Mouse (Mus musculus) layer of hippocampus, adult 9-10 months (tissue): ENCODE data around the gene Tex22.

Experiments
- DNase-seq: peaks from one replicate; pipeline ENCODE4 v3.0.0; 2022; ENCODE audit warnings: low spot score

Gene Tex22

DNA sequence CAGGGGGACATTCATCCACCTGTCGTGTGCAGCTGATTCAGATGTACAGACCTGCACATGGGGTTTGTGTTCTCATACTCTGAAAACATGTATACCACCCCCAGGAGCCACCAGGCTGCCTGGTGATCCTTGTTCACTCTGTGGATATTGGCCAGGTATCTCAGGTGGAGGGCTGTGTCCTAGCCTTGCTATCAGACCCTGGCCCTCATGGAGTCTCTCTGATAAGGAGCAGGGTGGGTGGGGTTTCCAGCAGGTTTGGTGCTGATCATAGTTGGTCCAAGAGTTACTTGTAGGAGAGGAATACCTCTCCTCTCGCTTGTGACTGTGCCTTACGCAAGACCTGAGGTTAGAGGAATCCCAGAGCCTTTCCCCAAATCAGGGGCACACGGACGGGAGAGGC is 14.1 kb upstream of the Tex22 start:
- DNase-seq, result no peak

DNA sequence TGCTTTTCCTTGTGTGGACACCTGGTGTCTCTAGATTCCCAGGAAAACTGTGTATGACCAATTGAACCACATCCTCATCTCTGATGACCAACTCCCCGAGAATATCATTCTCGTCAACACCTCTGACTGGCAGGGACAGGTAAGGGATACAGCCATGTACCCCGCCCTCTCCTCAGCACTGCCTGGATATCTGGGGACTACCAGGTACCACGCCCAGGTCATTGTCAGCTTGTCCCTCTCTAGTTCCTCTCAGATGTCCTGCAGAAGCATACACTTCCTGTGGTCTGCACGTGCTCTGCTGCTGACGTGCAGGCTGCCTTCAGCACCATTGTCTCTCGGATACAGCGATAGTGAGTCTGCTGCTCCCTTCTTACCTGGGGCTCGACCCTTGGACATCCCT is 12.7 kb upstream of the Tex22 start:
- DNase-seq, result no peak

DNA sequence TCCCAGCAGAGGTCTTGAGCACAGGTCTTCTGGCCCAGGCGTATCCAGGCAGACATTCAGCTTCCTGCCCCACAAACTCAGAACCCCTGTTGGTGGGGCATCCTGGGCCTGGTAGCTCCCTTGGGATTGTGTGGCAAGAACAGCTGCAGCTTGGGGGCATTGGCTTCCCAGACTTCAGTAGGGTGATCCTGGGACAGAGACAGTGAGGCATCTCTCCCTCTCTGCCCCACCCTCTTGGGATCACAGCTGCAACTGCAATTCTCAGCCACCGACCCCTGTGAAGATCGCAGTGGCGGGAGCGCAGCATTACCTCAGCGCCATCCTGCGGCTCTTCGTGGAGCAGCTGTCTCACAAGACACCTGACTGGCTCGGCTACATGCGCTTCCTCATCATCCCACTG is 12.1 kb upstream of the Tex22 start:
- DNase-seq, result no peak

DNA sequence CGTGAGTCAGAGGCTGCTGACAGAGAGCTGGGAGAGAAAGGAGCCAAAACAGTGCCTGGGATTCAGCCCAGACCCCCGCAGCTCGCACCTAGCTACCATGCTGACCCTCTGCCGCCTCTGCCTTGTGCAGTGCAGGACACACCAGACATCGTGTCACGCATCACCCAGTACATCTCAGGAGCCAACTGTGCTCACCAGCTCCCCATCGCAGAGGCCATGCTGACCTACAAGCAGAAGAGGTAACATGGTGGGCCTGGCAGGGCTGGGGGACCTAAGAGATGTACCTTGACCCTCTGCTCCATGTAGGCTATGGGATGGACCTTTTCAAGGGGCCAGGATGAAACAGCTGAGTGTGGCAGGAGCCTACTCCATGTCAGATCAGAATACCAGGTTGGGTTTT is 10.6 kb upstream of the Tex22 start:
- DNase-seq, result no peak

DNA sequence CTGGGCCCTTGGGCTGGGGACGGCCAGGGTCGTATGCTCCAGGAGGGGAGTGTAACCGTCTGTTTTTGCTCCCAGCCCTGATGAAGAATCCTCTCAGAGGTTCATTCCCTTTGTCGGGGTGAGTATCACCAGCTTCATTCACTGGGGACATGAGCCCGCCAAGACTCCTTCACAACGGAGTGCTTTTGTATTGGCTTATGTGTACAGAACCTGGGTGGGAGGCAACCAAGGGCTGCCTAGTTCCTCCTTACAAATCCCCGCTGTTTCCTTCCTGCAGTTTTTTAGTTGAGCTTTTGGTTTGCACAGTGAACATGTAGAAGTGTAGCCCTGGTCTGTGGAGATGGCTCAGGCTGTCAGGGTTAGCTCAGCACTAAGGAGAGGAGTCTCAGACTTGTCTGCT is 6.3 kb upstream of the Tex22 start:
- DNase-seq, result no peak

DNA sequence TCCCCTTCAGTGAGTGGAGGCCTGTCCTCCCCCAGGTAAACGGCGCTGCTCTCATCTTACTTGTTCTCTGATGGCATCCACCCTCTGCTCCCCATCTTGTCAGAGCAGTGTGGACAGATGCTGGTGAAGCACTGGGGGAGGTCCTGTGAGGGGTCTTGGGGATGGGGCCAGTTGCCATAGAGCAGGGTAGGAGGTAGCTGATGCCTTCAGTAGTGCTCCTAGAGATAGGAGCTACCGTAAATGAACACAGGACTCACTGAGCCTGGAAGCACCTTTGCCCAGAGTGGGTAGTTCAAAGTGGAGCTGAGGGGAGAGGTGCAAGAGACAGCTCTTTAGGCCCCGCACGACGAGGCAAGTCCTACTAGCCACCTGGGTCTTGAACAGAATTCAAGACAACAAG is 4.9 kb upstream of the Tex22 start:
- no peak for DNase-seq

DNA sequence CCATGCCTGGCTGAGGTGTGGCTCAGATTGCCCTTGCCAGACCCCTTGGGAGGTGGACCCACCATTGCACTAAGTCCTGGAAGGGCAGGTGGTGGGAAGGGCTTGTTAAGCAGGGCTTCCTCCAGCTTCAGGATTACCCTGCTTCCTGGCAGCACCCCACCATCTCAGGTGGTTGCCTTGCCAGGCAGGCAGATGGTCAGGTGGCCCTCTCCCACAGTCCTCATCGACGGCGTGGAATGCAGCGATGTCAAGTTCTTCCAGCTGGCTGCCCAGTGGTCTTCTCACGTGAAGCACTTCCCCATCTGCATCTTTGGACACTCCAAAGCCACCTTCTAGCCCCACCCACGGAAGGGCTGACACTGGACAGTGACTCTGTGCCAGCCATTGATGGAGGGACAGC is 3.0 kb upstream of the Tex22 start:
- DNase-seq, result no peak

DNA sequence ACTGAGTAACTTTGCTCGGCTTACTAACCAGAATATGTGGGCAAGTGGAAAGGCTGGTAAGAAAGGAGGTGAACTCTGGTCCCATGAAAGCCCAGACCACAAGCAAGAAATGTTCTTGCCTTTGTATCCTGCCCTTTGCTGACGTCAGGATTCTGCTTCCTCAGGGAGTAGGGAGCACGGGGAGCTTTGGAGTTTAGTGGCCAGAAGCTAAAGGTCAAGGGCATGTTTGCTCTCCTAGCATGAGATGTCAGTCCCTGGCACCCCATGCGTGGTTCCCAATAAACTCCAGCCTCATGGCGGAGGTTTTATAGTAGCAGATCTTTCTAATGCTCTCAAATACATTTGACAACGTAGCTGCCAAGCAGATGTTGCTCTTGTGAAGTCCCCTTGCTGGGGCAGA is 2.5 kb upstream of the Tex22 start:
- no peak for DNase-seq

DNA sequence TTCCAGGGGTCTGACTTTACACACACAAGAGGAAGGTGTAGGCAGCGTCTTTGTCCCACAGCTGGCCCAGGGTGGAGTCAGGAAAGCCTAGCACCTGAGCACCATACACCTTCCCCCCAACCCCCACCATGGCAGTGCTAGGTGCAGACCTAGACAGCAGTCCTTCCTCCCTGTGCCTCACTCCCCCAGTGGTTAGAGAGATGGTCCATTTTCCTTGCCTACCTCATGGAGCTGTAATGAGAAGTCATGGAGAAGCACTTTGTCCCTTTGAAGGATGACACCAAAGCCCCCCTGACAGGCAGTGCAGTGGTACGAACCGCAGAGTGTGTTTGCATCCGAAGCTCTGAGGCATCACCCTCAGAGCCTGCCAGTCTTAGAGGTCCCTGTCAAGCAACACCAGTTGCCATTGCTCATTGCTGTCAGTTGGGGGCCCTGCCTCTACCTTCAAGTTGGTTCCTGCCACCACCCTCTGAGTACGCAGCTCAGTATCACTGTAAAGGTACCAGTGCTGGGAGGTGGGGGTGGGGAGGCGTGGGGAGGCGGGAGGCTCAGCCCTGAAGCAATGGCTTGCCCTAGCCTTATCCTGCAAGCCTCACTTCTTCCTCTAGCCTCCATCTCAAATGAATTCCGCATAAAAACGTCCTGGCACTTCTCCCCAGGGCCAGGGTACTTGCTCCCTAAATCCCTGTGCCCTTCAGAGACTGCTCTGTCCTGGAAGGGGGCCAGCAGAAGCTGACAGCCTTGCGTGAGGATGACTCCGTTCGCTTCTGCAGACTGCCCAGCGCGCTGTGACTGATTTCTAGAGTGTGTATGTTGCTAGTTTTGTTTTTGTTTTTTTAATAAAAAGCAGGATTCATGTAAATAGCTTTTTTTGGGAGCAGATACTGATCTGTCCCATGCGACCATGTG is 628 bp upstream of the Tex22 start:
- DNase-seq, result peak; percentile 20

DNA sequence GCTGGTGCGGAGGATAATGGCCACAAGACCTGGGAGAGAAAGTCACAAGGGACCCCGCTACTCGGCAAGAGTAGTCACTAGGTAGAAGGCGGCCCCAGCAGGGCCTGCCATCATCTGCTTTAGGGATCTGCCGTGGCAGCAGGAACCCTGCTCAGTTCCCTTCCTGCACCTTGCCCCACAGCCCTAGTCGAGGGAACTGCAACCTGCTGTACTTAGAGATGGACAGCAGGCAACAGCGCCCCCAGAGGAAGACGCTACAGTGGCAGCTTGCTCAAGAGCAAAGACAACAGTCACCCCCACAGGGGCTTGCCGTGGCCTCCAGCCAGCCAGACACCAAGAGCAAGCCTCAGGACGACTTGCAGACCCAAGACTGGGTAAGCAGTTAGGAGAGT is 757 bp downstream of the Tex22 start:
- peak; percentile 75 for DNase-seq

DNA sequence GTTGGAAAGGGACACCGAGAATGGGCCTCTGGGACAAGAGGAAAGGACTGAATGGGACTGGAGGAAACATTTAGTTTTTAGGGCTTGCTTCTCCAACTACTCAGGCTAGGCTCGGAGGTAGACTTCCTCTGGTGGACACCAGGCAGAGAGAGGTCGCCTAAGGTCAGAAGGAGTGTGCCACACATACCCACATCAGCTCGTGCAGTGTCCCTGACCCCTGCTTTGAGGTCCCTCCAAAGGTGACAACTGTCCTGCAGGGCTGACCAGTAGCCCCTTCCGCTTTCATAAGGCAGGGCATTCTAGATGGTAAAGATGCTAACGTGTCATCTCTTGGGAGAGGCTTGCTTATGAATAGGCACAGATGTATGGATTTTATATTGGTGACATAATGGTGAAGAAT is 1.2 kb downstream of the Tex22 start:
- DNase-seq, result no peak

DNA sequence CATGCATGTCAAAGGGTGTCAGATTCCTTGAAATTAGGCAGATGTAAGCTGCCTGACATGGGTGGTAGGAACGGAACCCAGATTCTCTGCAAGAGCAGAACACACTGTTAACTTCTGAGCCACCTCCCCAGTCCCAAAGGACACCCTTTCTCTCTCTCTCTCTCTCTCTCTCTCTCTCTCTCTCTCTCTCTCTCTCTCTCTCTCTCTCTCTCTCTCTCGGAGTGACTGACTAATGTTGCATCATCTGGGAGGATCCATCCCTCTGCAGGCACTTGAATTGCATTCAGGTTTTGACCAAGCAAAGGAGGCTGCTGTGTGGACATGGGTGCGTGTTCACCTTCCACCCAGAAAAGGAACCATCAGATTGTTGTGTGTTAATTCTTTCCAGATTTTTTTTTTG is 13.0 kb downstream of the Tex22 start:
- DNase-seq, result no peak

DNA sequence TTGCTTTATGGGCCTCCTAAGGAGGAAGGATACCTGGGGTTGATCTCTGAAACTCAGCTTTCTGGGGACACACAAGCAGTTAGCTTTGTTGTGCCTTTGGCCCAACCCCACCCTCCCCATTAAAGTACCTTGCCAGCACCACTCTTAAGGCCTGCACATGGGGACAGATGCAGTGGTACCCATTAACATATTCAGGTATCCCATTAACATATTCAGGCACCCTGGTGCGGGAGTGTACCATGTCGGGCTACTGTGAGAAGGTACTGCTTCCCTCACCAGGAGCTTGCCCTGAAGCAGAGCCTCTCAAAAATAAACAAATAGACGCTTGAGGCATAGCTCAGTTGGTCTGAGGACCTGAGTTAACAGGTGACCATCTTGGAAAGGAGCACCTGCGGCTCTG is 13.7 kb downstream of the Tex22 start:
- no peak for DNase-seq

DNA sequence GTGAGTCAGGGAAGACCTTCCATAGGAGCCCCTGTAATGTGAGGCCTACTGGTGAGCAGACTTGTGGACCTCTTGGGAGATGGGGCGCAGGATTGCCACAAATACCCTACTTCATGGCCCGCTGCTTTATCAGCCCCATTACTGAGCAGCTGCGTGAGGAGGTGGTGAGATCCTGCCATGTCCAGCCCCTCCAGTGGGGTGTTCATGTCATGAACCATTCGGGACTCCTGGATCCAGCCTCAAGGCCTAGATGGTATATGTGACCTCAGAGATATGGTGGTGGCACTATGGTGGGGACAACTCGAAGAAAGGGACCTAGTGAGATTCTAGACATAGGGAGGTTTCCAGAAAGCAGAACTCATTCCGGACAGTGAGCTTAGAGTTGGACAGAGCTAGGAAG is 14.8 kb downstream of the Tex22 start:
- DNase-seq, result no peak

DNA sequence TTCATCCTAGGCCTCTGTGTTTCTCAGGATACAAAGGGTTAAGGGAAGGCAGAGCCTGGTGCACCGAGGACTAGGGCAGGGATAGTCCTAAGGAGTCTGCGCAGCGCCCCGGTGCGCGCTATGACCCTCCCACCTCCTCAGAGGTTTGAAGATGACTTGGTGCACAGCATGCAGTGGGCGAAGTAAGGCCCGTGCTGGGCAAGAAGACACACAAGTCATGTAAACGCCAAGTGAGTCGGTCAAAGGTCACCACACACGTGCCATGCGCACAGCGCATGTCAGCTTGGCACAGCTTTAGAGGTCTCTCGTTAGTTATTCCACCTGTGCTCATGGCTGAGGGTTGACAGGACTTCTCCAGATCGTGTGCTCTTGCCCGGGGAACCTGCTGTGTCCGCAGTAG is 15.8 kb downstream of the Tex22 start:
- no peak for DNase-seq

DNA sequence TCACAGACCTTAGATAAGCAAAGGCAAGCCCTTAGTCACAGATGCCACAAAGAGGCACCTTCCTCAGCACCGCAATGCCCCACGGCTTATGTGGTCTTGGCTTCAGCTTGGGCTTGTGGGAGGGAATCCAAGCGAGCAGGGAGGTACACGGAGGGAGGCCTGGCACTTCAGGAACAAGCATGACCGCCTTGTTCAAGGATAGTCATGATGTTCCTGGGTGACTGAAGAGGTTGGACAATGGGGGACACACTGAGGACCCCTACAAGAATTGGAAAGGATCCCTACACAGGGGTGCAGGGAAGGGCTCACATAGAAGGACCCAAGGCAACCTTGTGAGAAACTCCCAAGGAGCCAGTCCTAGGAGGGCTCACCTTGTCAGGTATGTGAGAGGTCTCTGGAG is 22.7 kb downstream of the Tex22 start:
- DNase-seq, result no peak

DNA sequence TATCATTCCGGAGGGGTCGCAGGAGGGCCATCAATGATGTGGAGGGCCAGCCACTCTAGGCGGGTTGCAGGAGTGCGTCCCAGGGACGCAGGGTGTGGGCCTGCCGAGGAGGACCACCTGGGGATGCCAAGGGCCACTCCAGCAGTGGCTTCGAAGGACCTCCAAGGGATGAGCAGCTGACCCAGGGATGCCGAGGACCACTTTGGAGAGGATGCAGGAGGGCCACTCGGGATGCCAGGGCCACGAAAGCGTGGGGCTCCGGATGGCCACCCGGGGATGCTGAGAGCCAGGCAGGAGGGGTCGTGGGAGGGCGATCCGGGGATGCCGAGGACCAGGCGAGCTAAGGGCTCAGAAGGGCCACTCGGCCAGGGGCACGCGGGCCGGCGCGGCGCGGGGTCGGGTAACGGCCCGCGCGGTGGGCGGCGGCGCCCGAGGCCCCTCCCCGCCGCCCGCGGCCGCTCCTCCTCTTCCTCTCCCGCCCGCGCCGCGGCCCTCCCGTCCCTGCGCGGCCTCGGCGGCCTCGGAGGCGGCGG is 23.5 kb downstream of the Tex22 start, which contains the start of gene Mta1:
TSS of gene Mta1 (plus strand) at position 530 of the 533 bp plus-strand sequence.
- DNase-seq, result no peak

DNA sequence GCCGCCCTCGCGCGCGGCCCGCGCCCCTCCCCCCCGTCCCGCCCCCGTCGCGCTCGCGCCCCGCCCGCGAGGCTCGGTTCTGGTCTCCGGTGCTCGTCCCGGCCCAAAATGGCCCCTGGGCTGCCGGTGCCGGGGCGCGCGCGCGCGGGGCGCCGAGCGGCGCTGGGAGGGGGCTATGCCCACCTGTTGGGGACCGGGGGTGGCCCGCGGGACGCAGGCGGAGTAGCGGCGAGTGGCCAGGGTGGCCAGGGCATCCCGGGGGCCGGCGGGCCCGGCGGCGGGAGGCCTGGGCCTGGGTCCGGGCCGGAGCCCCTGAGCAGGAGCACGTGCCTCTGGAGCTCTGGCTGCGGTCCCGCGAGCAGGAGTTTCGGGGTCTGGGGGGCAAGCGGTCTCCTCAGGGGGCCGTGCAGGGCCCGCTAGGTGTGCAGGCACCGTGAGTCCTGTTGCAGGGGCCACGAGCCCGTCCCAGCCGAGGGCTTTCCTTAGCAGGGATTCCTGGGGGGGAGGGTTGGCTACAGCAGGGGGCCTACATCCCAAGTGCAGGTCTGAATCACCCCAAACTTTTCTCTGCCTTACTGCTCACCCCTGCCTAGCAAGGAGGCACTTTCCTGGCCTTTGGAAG is 24.3 kb downstream of the Tex22 start:
- no peak for DNase-seq

DNA sequence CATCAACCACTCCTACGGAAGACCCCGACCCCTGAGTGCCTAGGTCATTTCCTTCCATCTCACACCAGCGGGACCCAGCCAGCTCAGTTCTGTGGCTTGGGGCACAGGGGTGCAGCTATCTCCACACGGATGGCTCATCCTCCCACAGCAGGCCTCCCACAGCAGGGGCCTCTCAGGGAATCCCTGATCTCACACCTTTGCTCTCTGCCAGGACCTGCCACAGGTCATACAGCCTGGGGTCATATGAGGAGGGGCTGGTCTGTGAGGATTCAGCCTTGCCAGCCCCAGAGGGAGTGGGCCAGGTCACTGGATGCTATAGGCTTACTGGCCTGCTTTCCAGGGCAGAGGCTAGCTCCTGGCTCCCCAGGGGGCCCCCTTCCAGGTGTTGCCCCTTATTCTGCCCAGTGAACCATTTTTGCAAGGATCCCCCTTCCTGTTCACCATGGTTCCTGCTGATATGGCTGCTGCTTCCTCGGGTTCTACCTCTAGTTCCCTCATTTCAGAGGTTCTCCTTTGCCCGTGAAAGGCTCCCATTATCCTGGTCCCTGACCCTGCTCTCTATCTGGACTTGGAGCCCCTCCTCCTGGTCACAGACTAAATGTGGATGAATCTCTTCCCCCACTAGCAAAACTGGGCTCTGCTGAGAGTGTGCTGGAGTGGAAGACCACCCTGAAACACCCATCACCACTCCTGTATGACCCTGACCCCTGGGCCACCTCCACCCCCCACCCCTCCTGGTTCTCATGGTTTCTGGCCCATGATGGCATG is 25.4 kb downstream of the Tex22 start:
- DNase-seq, result no peak

DNA sequence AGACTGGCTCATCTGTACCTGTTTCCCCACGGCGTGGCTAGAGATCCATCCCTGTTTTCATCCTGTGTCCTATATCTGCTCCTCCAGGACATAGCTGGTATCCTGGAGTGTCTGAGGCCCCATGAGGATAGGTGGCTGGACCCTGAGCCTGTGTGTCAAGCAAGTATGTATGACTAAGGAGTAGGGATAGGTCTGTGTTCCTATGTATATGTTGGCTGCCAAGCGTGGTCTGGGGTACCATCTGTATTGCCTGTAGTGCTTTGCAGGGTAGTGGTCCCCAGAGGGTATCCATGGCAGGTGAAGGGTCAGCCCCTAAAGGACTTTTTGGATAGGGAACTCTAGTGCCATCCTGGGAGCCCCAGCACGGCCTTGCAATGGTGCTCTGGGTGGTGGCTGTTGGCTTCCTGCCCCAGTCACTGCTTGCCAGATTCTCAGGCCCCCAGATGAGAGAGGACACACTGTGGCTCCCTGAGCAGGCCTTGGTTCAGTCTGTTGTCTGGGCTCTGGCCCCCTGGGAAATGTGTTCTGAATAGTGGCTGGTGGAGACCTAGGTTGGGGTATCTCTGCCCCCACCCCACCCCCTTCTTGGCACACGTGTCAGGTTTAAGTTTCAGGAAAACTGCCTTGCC is 26.3 kb downstream of the Tex22 start:
- no peak for DNase-seq

DNA sequence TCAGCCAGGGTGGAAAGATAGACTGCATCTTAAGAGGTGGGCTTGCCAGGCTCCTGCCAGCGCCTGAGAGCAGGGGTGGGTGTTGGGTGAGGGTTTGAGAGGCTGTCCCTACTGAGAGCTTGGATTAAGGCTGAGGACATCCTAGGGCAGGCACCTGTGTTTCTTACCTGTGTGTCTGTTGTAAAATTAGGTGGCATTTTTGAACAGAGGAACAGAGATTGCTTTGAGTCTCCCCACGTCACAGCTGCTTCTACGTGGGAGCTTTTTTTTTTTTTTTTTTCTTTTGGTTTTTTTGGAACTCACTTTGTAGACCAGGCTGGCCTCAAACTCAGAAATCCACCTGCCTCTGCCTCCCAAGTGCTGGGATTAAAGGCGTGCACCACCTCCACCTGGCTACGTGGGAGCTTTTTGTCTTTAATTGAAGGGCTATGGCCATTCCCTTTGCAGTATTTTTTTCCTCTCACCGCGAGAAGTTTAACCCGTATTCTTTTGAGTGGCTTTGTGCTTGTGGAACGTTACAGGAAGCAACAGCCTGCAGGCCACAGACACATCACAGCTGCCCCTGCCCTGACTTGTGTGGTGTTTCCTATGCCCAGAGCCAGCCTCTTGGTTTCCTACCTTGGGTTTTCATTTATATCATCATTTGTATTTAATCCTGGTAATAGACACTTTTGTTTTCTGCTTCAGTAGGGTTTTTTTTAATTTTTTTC is 27.1 kb downstream of the Tex22 start:
- DNase-seq, result no peak

DNA sequence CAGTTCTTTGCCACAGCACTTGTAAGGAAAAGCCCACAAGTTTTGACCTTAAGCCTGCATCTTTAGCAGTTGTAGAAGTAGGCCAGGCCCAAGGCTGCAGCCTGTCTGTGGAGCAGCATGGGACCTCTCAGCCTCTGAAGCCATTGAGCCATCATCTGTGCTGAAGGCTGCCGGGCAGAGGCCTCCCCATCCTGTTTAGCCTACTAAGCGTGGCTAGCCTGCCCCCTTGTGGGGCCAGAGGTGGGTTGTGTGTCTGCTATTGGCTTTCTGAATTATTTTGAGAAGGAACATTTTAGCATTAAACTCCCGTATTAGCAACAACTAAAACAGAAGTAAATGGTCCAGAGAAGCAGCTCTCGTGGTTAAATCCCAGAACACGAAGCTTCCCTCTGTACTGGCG is 28.2 kb downstream of the Tex22 start:
- no peak for DNase-seq
